Mouse (Mus musculus) cerebellum, adult 2 months (tissue): Measurements from ENCODE around the gene Pbx1.

ENCODE experiments used
- CTCF ChIP-seq: fragments of 200-500 bp; IDR thresholded peaks from 2 replicates; pipeline ENCODE4 v1.5.1; 2011; ENCODE audit warnings: low read depth, mild to moderate bottlenecking, control low read depth, low read length, moderate library complexity, borderline replicate concordance; ENCODE audit not compliant: insufficient read depth
- POLR2A ChIP-seq: fragments of 200-500 bp; IDR thresholded peaks from 2 replicates; pipeline ENCODE4 v1.6.1; 2011; ENCODE audit warnings: low read length, control low read depth, borderline replicate concordance; ENCODE audit not compliant: insufficient read depth

DNA sequence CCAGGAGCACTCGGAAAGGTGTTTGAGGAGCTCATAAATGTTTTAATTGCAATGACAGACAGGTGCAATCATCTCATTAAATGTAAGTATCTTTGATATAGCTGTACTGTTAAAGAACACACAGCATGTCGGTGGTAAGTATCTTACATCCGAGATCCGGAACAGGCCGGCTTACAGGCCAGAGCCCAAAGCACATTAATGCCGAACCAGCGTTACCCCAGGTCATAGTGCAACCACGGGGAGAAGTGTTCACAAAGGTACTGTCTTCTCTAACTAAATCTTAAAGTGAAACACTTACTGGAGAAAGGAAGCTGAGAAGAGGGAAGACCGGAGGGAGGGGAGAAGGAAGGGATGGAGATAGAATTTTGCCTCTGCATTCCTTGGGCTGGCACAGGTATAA, 100.0 kb downstream of the Pbx1 start:
- TF ChIP-seq CTCF: no peak
- TF ChIP-seq POLR2A: no peak
